Mouse (Mus musculus): Measurements from ENCODE around the gene Plxnc1.

Gene Plxnc1

GRCm38 (mm10) chr10:94866995-94867856 is 77.4 kb downstream of the Plxnc1 start:
- no peak for DNase-seq (ENCODE audit: low spot score)

DNA sequence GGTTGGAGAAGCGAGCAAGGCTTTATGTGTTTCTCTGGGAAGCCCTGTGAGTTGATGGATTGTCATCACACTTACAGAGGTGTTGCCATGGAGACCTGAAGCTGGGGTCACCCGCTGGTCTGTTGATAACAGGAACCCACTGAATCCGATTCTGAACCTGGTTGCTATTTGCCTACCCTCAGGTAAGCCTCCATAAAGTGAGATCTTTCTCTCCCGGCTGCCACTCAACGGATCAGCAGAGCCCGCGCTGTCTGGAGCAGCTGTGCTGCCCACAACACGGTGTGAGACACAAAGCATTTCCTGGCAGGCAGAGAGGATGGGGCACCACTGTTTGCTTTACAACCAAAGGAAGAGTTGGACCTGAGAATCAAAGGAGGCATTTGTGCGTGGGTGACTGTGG is 79.4 kb downstream of the Plxnc1 start:
- DNase-seq (ENCODE audit: low spot score): no peak

GRCm38 (mm10) chr10:94864199-94864928 is 80.3 kb downstream of the Plxnc1 start:
- no peak for DNase-seq (ENCODE audit: low spot score)

- DNase-seq (ENCODE audit: low spot score): no peak
Observed at GRCm38 (mm10) chr10:94863251-94863650, 81.4 kb downstream of the Plxnc1 start.

GRCm38 (mm10) chr10:94860870-94861269 is 83.8 kb downstream of the Plxnc1 start:
- no peak for DNase-seq (ENCODE audit: low spot score)

GRCm38 (mm10) chr10:94858277-94859033 is 86.2 kb downstream of the Plxnc1 start:
- DNase-seq (ENCODE audit: low spot score): no peak

DNA sequence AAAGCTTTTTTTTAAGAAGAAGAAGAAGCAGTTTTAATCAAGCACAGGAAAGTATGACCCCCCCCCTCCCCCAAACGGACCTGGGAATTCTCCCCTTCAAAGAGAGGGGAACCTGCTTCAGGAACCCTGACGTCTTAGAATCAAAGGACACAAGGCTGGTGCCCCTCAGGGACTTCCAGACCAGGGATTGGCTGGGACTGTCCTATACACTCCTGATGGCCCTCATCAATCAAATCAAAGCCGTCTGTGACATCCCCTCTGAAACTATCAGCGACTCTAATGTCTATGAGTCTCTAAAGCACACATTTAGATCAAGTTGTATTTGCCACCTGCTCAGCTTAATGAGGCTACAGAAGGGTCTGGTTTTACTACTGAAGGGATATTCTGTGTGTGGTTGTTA is 94.1 kb downstream of the Plxnc1 start:
- DNase-seq (ENCODE audit: low spot score): no peak

DNA sequence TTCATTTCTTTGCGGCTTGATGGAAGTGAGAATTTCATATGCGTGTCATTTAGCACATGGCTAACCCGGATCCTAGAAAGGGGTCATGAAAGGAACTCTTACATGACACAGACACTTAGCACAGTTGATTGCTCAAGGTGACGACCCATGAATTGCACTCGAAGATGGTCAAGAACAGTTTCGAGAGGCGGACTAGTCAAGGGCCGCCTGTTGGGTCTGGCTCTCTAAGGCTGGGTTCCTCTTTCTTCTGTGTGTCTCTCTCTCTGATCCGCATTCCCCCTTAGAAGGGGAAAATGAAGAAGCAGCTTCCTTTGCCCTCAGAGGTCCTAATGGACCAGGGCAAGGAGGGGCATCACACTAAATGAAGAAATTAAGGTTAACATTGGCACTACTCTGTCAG is 94.7 kb downstream of the Plxnc1 start:
- DNase-seq (ENCODE audit: low spot score): no peak

DNA sequence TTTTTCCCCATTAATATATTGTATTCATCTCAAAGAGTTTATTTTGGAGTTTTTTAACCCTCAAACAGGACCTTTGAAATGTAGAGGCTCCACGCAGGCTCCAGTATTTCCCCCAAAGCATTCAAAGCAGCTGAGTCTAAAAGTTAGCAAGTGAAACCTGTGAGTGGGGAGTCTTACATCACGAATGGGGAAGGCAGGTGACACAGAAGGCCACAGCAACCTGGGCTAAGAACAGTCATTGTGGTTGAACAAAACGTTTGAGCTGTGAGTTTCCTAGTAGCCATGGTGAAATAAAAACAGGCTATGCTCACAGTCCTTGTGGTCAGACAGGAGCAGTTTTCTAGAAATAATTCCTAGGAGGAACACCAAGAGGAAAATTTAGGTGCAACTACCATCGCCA is 95.3 kb downstream of the Plxnc1 start:
- DNase-seq (ENCODE audit: low spot score): no peak

DNA sequence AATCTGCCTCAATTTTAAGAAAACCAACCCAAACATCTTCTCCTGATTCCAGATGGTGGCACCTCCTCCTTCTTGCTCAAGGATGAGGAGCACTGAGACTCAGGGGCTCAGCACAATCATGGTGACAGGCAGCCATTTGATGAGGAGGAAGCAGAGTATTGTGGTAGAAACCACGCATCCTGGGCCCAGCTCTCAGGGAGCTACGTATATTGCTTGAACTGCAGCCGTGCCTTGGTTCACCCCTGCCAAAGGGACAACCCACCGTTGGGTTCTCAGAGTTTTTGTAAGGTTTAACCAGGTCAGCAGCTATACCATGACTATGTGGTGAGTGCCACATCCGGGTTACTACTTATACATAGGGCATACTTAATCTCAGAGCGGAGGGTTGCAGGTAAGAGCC is 96.3 kb downstream of the Plxnc1 start:
- DNase-seq (ENCODE audit: low spot score): no peak

DNA sequence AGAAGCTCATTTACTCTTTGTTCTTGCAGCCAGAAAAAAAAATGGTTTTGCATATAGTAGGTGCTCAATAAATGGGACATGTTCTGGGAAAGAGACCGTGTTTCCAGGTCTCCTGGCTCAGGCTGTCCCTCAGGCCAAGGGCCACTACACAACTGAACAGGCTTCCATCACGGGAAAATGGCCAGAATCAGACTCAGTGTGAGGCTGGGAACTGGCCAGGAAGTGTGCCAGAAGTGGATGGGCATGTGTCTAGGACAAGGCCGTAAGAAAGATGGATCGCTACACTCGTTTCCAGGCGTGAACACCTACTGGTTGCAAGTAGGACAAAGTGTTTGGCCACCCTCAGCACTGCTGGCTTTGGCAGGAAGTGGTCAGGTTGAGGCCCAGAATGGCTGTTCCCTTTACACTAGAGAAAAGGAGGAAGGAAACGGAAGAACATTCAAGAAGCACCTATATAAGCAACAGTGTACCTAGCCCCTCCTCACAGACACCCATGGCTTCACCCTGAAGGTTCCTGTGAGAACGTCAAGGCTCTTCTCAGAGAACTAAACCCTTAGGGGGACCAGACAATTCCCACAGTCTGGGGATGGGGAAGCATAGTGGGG is 98.0 kb downstream of the Plxnc1 start:
- no peak for DNase-seq (ENCODE audit: low spot score)

DNA sequence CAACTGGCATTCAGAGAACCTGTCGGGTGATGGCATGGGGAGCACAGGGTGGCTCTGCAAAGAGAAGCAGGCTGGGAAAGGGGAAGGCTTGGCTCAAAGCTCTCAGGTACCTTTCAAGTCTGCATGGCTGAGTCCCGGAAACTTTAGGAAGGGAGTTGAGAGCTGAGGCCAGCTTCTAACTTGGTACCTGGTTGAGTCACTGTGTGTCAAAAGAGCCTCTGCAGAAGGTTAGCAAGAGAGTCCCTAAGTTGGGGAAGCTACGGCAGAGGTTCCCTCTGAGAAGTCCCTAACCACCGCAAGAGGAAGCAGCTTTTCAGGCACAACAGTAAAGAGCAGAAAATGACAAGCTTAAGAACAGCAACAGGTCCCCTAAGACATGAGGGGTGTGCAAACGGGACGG is 99.9 kb downstream of the Plxnc1 start:
- no peak for DNase-seq (ENCODE audit: low spot score)

GRCm38 (mm10) chr10:94835874-94836273 is 108.8 kb downstream of the Plxnc1 start:
- DNase-seq (ENCODE audit: low spot score): no peak

DNA sequence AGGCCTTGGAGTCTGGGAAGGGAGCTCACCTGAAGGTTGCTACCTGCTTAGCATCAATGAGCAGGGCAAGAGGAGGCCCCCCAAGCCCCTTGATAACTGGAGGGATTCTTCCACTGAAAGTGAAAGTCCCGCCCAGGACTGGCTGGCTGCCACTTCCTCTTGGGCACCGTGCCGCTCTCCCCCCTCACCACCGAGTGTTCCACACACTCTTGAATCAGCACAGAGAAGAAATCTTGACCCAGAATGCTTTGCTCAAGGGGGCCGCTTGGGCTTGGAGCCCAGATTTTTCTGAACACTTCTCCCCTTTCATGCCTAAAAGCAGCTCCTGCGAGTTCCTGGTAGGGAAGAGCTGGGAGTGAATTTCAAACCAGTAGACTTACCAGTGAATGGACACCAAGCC is 115.2 kb downstream of the Plxnc1 start:
- DNase-seq (ENCODE audit: low spot score): peak; percentile 77

DNA sequence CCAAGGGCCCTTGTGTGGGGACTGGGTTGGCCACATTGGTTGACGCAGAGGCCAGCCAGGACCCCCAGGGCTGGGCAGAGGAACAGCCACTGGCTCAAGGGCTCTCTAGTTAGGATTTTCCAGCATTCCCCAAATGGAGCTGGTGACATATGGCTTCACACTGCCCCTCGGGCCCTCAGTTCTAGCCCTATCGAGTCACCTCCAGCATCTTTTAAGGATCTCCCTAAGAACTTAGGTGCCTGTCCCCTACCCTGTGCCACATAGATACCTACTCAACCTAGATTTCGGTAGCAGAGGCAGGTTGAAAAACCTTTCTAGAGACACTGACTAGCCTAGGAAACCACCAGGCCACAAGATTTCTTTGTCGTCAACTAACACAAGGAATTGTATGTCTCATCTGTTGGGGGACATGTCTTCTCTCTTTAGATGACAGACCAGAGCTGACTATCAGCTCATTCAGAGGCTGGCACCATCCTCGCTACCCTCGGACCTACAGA is 115.9 kb downstream of the Plxnc1 start:
- DNase-seq (ENCODE audit: low spot score): no peak

- DNase-seq (ENCODE audit: low spot score): no peak
Observed at GRCm38 (mm10) chr10:94827890-94828733, 116.5 kb downstream of the Plxnc1 start.

- DNase-seq (ENCODE audit: low spot score): no peak
Observed at GRCm38 (mm10) chr10:94827325-94827724, 117.3 kb downstream of the Plxnc1 start.

DNA sequence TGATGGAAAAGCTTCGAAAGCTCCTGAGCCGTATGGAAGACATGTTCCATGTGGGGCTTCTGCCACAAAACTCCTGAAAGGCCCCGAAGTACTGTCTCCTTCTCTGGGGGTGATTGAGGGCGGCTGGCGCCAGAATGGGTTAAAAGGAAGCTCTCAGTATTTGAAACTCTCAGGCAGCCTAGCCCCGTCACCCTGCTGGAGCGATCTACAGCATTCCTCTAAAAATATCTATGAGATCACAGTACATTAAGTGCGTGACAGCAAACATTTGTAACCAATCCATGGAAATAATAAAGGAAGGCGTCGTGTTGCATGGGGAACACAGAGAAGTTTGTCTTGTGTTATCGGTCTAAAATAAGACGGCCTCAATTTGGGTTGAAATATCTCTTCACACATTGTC is 118.2 kb downstream of the Plxnc1 start:
- DNase-seq (ENCODE audit: low spot score): no peak

GRCm38 (mm10) chr10:94825951-94826350 is 118.7 kb downstream of the Plxnc1 start:
- no peak for DNase-seq (ENCODE audit: low spot score)

- DNase-seq (ENCODE audit: low spot score): no peak
Observed at GRCm38 (mm10) chr10:94823971-94824760, 120.5 kb downstream of the Plxnc1 start.
